Mouse (Mus musculus): ENCODE results near the gene Bcl2l2. TPM values are rescaled to one million over a fixed set of nuclear protein-coding genes. Genes with fewer than 3 reads are reported as not detected.

Gene Bcl2l2
- 3.3 TPM in 2 replicates for polyA plus RNA-seq (2014; fragmentation: Nextera tagmentation; extraction: Ambion mirVana)

GRCm38 (mm10) chr14:54883154-54884021 is at the start of gene Bcl2l2, which contains the start of gene Gm20521:
Bcl2l2 (plus strand) TSS chr14:54883377.
Gm20521 (plus strand) TSS chr14:54883441.
- under 1% methylated on average over 27 of the region's 27 CpGs for WGBS (ENCODE audit: insufficient replicate concordance)

DNA sequence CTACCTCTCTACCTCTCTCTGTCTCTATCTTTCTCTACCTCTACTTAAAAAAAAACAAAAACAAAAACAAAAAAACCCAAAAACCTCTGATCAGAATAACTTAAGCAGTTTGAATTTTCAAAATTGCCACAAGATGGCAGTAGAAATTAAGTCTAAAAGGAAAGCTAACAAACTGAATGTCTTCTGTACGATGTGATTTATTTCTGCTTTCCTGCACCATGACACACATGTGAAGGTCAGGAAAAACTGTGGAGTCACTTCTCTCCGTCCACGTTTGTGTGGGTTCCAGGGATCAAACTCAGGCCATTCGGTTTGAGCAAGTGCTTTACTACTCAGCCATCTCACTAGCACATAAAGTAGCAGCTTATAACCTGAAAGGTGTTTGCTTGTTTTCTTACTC is 39.7 kb upstream of the Bcl2l2 start:
- Histone ChIP-seq H3K27me3 (ENCODE audit: control insufficient read depth, insufficient read depth, low read length) (no peaks in the 10 kb centered on the region; the same call in 1 of the 2 replicates), H3K4me1 (ENCODE audit: control insufficient read depth, insufficient read depth, low read length) (no peaks in the 10 kb centered on the region), H3K36me3 (ENCODE audit: control insufficient read depth, insufficient read depth, low read length) (no peaks in the 10 kb centered on the region), H3K9ac (ENCODE audit: low read depth, low read length) (no peak overlapping the region), H3K4me3 (ENCODE audit: low read depth, low read length) (no peak overlapping the region), H3K27ac (ENCODE audit: low read depth, low read length) (no peak overlapping the region), H3K9me3 (replicated peaks; ENCODE audit: control insufficient read depth, low read length) (no peaks in the 10 kb centered on the region), H3K4me2 (no peak overlapping the region)
- 3% methylated on average over 4 of the region's 4 CpGs for WGBS (ENCODE audit: insufficient replicate concordance)
- ATAC-seq (replicated peaks; ENCODE audit: insufficient number of reproducible peaks, low FRiP score, low TSS enrichment): no peak

More at GRCm38 (mm10) chr14:54883154-54884021, at the start of gene Bcl2l2, which contains the start of gene Gm20521:
- Histone ChIP-seq H3K9me3 (replicated peaks; ENCODE audit: control insufficient read depth, low read length) (no peaks in the 10 kb centered on the region), H3K27me3 (ENCODE audit: control insufficient read depth, insufficient read depth, low read length) (no peaks in the 10 kb centered on the region), H3K9ac (ENCODE audit: low read depth, low read length) (peak within 1 kb of the TSS; percentile 78), H3K36me3 (ENCODE audit: control insufficient read depth, insufficient read depth, low read length) (peaks cover 4% of the 10 kb centered on the region; the same call in 1 of the 2 replicates), H3K27ac (ENCODE audit: low read depth, low read length) (peak within 1 kb of the TSS; percentile 90), H3K4me1 (ENCODE audit: control insufficient read depth, insufficient read depth, low read length) (peaks cover 13% of the 10 kb centered on the region), H3K4me2 (peak within 1 kb of the TSS; percentile 73), H3K4me3 (ENCODE audit: low read depth, low read length) (peak within 1 kb of the TSS; percentile 56)
- ATAC-seq (replicated peaks; ENCODE audit: insufficient number of reproducible peaks, low FRiP score, low TSS enrichment): peak; percentile 83

- Histone ChIP-seq H3K4me3 (ENCODE audit: low read depth, low read length) (no peak overlapping the region), H3K4me2 (no peak overlapping the region), H3K27ac (ENCODE audit: low read depth, low read length) (no peak overlapping the region), H3K9me3 (replicated peaks; ENCODE audit: control insufficient read depth, low read length) (no peaks in the 10 kb centered on the region), H3K9ac (ENCODE audit: low read depth, low read length) (no peak overlapping the region), H3K36me3 (ENCODE audit: control insufficient read depth, insufficient read depth, low read length) (peaks cover 4% of the 10 kb centered on the region), H3K4me1 (ENCODE audit: control insufficient read depth, insufficient read depth, low read length) (no peaks in the 10 kb centered on the region), H3K27me3 (ENCODE audit: control insufficient read depth, insufficient read depth, low read length) (no peaks in the 10 kb centered on the region)
- 89% methylated on average over 3 of the region's 3 CpGs for WGBS (ENCODE audit: insufficient replicate concordance)
- no peak for ATAC-seq (replicated peaks; ENCODE audit: insufficient number of reproducible peaks, low FRiP score, low TSS enrichment)
These were observed 27.5 kb upstream of the Bcl2l2 start for GRCm38 (mm10) chr14:54855726-54856125.

GRCm38 (mm10) chr14:54856703-54857102 is 26.5 kb upstream of the Bcl2l2 start:
- H3K36me3 ChIP-seq (ENCODE audit: control insufficient read depth, insufficient read depth, low read length): peaks cover 4% of the 10 kb centered on the region
- no peaks in the 10 kb centered on the region for H3K27me3 ChIP-seq (ENCODE audit: control insufficient read depth, insufficient read depth, low read length)
- ATAC-seq (replicated peaks; ENCODE audit: insufficient number of reproducible peaks, low FRiP score, low TSS enrichment): no peak
- H3K4me2 ChIP-seq: no peak overlapping the region
- WGBS (ENCODE audit: insufficient replicate concordance): 73% methylated on average over 7 of the region's 7 CpGs
- H3K9ac ChIP-seq (ENCODE audit: low read depth, low read length): no peak overlapping the region
- H3K4me1 ChIP-seq (ENCODE audit: control insufficient read depth, insufficient read depth, low read length): no peaks in the 10 kb centered on the region
- H3K4me3 ChIP-seq (ENCODE audit: low read depth, low read length): no peak overlapping the region
- no peaks in the 10 kb centered on the region for H3K9me3 ChIP-seq (replicated peaks; ENCODE audit: control insufficient read depth, low read length)
- no peak overlapping the region for H3K27ac ChIP-seq (ENCODE audit: low read depth, low read length)

DNA sequence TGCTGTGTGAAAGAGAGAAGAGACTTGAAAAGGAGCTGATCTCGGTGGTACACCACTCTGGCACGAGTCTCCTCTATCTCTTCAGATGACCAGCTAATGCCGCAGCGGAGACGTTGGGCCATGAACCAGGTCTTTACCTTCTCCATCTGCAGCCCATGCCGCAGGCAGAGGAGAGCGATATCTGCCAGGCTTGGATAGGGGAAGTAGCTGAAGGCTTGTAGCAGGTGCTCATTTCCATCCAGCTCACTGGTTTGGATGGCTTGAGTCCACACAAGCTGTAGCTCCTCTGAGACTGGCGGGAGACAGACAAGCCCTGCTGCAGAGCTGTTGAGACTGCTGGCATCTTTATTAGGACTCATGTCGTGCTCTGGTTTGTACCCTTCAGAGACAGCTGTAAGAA is 25.3 kb upstream of the Bcl2l2 start:
- Histone ChIP-seq H3K4me3 (ENCODE audit: low read depth, low read length) (no peak overlapping the region), H3K4me2 (no peak overlapping the region), H3K27ac (ENCODE audit: low read depth, low read length) (no peak overlapping the region), H3K9ac (ENCODE audit: low read depth, low read length) (no peak overlapping the region), H3K27me3 (ENCODE audit: control insufficient read depth, insufficient read depth, low read length) (no peaks in the 10 kb centered on the region), H3K4me1 (ENCODE audit: control insufficient read depth, insufficient read depth, low read length) (no peaks in the 10 kb centered on the region), H3K9me3 (replicated peaks; ENCODE audit: control insufficient read depth, low read length) (no peaks in the 10 kb centered on the region), H3K36me3 (ENCODE audit: control insufficient read depth, insufficient read depth, low read length) (peaks cover 4% of the 10 kb centered on the region)
- 79% methylated on average over 9 of the region's 9 CpGs for WGBS (ENCODE audit: insufficient replicate concordance)
- ATAC-seq (replicated peaks; ENCODE audit: insufficient number of reproducible peaks, low FRiP score, low TSS enrichment): no peak

- no peaks in the 10 kb centered on the region for H3K9me3 ChIP-seq (replicated peaks; ENCODE audit: control insufficient read depth, low read length)
- H3K4me3 ChIP-seq (ENCODE audit: low read depth, low read length): no peak overlapping the region
- no peak overlapping the region for H3K9ac ChIP-seq (ENCODE audit: low read depth, low read length)
- ATAC-seq (replicated peaks; ENCODE audit: insufficient number of reproducible peaks, low FRiP score, low TSS enrichment): no peak
- no peaks in the 10 kb centered on the region for H3K36me3 ChIP-seq (ENCODE audit: control insufficient read depth, insufficient read depth, low read length)
- H3K27ac ChIP-seq (ENCODE audit: low read depth, low read length): no peak overlapping the region
- no peaks in the 10 kb centered on the region for H3K4me1 ChIP-seq (ENCODE audit: control insufficient read depth, insufficient read depth, low read length)
- H3K4me2 ChIP-seq: no peak overlapping the region
- WGBS (ENCODE audit: insufficient replicate concordance): 35% methylated on average over 2 of the region's 2 CpGs
- no peaks in the 10 kb centered on the region for H3K27me3 ChIP-seq (ENCODE audit: control insufficient read depth, insufficient read depth, low read length)
These were observed 22.7 kb upstream of the Bcl2l2 start for GRCm38 (mm10) chr14:54860511-54860910.

DNA sequence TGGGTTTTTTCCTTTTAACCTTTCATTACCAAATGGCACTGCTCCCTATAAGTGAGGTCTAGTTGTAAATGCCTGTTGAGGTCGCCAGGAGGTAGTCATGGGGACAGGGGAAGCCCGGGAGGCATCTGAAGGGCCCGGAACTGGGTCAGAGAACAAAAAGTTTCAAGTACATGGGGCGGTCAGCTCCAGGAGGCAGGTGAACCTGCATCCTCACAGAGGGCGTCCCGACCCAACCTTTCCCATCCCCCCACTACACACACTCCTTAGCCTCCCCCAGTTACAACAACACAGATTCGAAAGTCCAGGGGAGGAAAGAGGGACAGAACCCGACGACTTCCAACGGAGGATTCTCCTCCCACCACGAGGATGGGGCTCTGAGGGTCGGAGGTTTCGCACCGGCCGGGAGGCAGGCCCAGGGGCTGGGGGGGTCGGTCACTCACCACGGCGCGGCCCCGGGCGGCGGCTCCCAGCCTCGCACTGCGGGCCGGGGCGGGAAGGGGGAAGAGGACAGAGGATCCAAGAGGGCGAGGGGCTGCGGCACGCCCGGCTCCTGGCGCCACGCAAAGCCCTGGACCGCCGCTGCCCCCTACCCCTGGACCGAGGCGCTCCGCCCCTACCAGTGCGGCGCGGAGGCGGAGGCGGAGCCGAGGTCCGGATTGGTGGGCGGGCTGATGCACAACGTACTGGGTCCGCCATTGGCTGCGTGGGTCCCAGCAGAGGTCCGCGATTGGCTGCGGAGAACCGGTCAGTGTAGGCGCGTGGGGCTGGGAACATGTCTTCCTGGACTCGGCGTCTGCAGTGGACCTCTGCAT is 19.5 kb upstream of the Bcl2l2 start:
- Histone ChIP-seq H3K9me3 (replicated peaks; ENCODE audit: control insufficient read depth, low read length) (no peaks in the 10 kb centered on the region), H3K27ac (ENCODE audit: low read depth, low read length) (peak overlapping the region; percentile 75), H3K36me3 (ENCODE audit: control insufficient read depth, insufficient read depth, low read length) (no peaks in the 10 kb centered on the region), H3K27me3 (ENCODE audit: control insufficient read depth, insufficient read depth, low read length) (no peaks in the 10 kb centered on the region), H3K4me1 (ENCODE audit: control insufficient read depth, insufficient read depth, low read length) (no peaks in the 10 kb centered on the region), H3K4me2 (peak overlapping the region; percentile 91), H3K4me3 (ENCODE audit: low read depth, low read length) (peak overlapping the region; percentile 87), H3K9ac (ENCODE audit: low read depth, low read length) (peak overlapping the region; percentile 89)
- WGBS (ENCODE audit: insufficient replicate concordance): under 1% methylated on average over 48 of the region's 56 CpGs
- peak; percentile 100 for ATAC-seq (replicated peaks; ENCODE audit: insufficient number of reproducible peaks, low FRiP score, low TSS enrichment)

- no peak for ATAC-seq (replicated peaks; ENCODE audit: insufficient number of reproducible peaks, low FRiP score, low TSS enrichment)
- H3K9ac ChIP-seq (ENCODE audit: low read depth, low read length): peak overlapping the region; percentile 89
- H3K27ac ChIP-seq (ENCODE audit: low read depth, low read length): peak overlapping the region; percentile 68; the same call in 1 of the 2 replicates
- WGBS (ENCODE audit: insufficient replicate concordance): 15% methylated on average over 21 of the region's 21 CpGs
- H3K9me3 ChIP-seq (replicated peaks; ENCODE audit: control insufficient read depth, low read length): no peaks in the 10 kb centered on the region
- H3K36me3 ChIP-seq (ENCODE audit: control insufficient read depth, insufficient read depth, low read length): no peaks in the 10 kb centered on the region
- H3K4me1 ChIP-seq (ENCODE audit: control insufficient read depth, insufficient read depth, low read length): no peaks in the 10 kb centered on the region
- peak overlapping the region; percentile 87 for H3K4me3 ChIP-seq (ENCODE audit: low read depth, low read length)
- no peaks in the 10 kb centered on the region for H3K27me3 ChIP-seq (ENCODE audit: control insufficient read depth, insufficient read depth, low read length)
- peak overlapping the region; percentile 91 for H3K4me2 ChIP-seq
These were observed 18.7 kb upstream of the Bcl2l2 start for GRCm38 (mm10) chr14:54864313-54865036.
